Mouse (Mus musculus) embryonic facial prominence, embryonic 13.5 days (tissue): Measurements from ENCODE around the gene Gimap7. TPM values are rescaled to one million over a fixed set of nuclear protein-coding genes. Genes with fewer than 3 reads are reported as not detected.
"Not testable (repeated sequence)": the region's sequence is repeated elsewhere in the genome, so short reads cannot be mapped to it uniquely, and the experiment has no call there.

ENCODE experiments used
- ATAC-seq: fragments of 200-750 bp; cut with Nextera tagmentation; 2 replicates; pipeline ENCODE4 v1.8.0; 2017; ENCODE audit warnings: low read depth; ENCODE audit not compliant: insufficient number of reproducible peaks, insufficient read depth, low FRiP score, low TSS enrichment
- H3K27ac ChIP-seq: fragments of 300-500 bp; sonication (generic); 2 replicates; pipeline ENCODE4 v1.5.1; 2015; ENCODE audit warnings: moderate library complexity, mild to moderate bottlenecking, inconsistent platforms
- H3K27me3 ChIP-seq: fragments of 300-500 bp; sonication (generic); 2 replicates; pipeline ENCODE4 v1.6.1; 2015; ENCODE audit warnings: mild to moderate bottlenecking, inconsistent platforms
- H3K36me3 ChIP-seq: fragments of 300-500 bp; sonication (generic); 2 replicates; pipeline ENCODE4 v1.6.1; 2015; ENCODE audit warnings: mild to moderate bottlenecking, inconsistent platforms
- H3K4me1 ChIP-seq: fragments of 300-500 bp; sonication (generic); 2 replicates; pipeline ENCODE4 v1.6.1; 2015; ENCODE audit warnings: inconsistent platforms
- H3K4me2 ChIP-seq: fragments of 300-500 bp; sonication (generic); 2 replicates; pipeline ENCODE4 v1.6.1; 2015; ENCODE audit warnings: moderate library complexity, mild to moderate bottlenecking, inconsistent platforms
- H3K4me3 ChIP-seq: fragments of 300-500 bp; sonication (generic); 2 replicates; pipeline ENCODE4 v1.5.1; 2015; ENCODE audit warnings: mild to moderate bottlenecking, inconsistent platforms
- H3K9ac ChIP-seq: fragments of 300-500 bp; sonication (generic); 2 replicates; pipeline ENCODE4 v1.6.1; 2015; ENCODE audit warnings: mild to moderate bottlenecking, inconsistent platforms
- H3K9me3 ChIP-seq: fragments of 300-500 bp; sonication (generic); 2 replicates; pipeline ENCODE4 v1.6.1; 2016; ENCODE audit warnings: inconsistent platforms
- WGBS: fragments of 180-500 bp; shearing (Covaris S2); methylation state at CpG from one replicate; pipeline ENCODE4 v1.1.7; 2015; ENCODE audit warnings: mixed read lengths; 5-methylcytosine and 5-hydroxymethylcytosine counted together
- polyA plus RNA-seq: library from polyadenylated mRNA; unstranded; fragments of >200 nt; fragmentation: Nextera tagmentation; extraction: Ambion mirVana; gene quantifications from 2 replicates; pipeline ENCODE4 v1.2.1, GENCODE M21; 2015

Gene Gimap7
- polyA plus RNA-seq, 1 experiment from 2014 or later: not detected

DNA sequence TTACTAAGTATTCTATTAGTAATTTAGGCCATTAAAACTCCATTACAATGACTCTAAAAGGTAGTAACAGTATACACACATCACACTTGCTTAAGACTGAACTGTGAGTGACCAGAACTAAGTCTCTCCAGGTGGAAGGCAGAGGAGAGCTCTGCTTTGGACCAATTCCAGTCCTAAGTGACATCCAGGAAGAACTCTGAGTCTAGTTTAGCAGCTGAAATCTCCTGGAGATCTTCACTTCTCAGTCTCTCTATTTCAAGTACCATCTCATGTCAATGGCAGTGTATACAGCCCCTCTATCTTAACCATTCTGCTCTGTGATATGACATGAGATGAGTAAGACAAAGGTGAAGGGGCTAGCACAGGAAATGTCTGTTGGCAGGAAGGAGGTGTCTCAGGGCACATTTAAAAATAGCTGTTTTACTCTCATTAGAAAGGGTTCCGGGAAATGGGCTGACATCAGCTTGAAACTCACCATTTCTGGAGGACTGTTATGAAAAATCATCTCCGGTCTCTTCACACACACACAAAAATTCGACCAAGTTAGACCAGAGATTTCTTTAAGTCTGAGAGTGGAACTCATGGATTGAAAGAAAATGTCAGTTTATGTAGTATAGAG is 36.8 kb upstream of the Gimap7 start:
- H3K36me3 ChIP-seq: no peaks in the 10 kb centered on the region
- H3K9ac ChIP-seq: no peak overlapping the region
- ATAC-seq: no peak

DNA sequence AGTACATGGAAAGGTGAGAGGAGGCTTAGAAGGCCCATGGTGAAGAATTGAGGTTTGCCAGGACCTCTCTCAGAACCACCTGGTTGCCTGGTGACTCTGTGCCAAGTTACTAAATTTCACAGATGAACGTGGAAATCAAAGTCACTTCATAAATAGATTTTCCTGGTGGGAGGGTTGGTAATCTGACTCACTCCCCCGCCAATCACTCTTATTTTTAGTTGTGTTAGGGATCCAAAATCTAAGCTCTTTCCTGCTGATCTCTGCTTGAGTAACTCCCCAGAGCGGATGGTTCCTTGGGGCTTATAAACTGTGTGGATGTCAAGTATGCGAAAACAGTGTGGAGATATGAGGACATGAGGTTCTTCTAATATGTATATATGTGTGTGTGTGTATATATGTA is 36.1 kb upstream of the Gimap7 start:
- H3K4me3 ChIP-seq: no peak overlapping the region
- no peak overlapping the region for H3K9ac ChIP-seq
- H3K27ac ChIP-seq: no peak overlapping the region
- H3K4me1 ChIP-seq: no peaks in the 10 kb centered on the region
- no peaks in the 10 kb centered on the region for H3K9me3 ChIP-seq
- no peaks in the 10 kb centered on the region for H3K36me3 ChIP-seq
- no peaks in the 10 kb centered on the region for H3K27me3 ChIP-seq
- WGBS: 75% methylated on average over 4 of the region's 4 CpGs
- no peak for ATAC-seq
- no peak overlapping the region for H3K4me2 ChIP-seq

More for the DNA sequence above, 36.8 kb upstream of the Gimap7 start:
- H3K9me3 ChIP-seq: no peaks in the 10 kb centered on the region
- WGBS: 78% methylated on average over 3 of the region's 3 CpGs
- H3K4me1 ChIP-seq: no peaks in the 10 kb centered on the region
- H3K27ac ChIP-seq: no peak overlapping the region
- no peak overlapping the region for H3K4me2 ChIP-seq
- no peak overlapping the region for H3K4me3 ChIP-seq
- no peaks in the 10 kb centered on the region for H3K27me3 ChIP-seq

DNA sequence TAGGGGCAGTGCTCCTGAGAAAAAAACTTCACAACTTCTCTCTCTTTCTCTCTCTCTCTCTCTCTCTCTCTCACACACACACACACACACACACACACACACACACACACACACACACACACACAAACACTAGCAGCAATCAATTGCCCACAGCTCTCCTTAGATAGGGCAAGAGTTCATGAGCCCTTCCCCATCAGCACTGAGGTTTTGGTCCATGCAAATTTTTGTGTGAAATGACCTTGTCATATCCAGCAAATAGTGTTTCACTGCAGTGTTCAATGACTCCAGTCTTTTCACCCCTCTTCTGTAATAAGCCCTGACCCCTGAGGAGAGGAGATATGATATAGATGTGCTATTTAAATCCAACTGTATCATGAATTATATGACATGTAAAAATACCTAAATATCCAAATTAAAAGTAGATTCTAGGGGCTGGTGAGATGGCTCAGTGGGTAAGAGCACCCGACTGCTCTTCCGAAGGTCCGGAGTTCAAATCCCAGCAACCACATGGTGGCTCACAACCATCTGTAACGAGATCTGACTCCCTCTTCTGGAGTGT is 35.1 kb upstream of the Gimap7 start:
- not testable (repeated sequence) for H3K4me3 ChIP-seq, H3K27me3 ChIP-seq, H3K4me1 ChIP-seq, H3K36me3 ChIP-seq, H3K9me3 ChIP-seq, H3K9ac ChIP-seq, H3K27ac ChIP-seq, ATAC-seq, H3K4me2 ChIP-seq
- 91% methylated on average over 4 of the region's 4 CpGs for WGBS

DNA sequence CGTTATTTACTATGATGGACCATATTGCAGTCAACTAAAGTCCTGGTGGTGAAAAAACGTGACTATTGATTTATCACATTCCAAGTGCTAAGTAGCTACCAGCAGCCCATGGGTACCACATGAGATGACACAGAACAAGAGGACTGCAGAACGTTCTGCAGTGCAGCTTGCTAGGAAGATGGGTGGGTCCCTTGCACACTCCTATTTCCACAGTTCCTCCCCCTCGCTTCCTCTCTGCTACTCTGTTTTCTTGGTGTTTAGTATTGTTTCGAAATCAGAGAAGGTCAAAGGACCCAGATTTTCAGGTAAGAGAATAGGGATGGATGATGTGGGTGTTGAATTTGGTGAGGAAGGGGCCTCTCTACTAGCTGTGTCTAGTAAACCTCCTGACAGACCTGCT is 34.1 kb upstream of the Gimap7 start, which contains the start of gene Gimap4:
Gene Gimap4 (plus strand): TSS at position 231 of the 400 bp plus-strand sequence.
- Histone ChIP-seq H3K9ac (no peak within 1 kb of the TSS), H3K4me3 (no peak within 1 kb of the TSS), H3K27me3 (no peaks in the 10 kb centered on the region), H3K4me2 (no peak within 1 kb of the TSS), H3K9me3 (no peaks in the 10 kb centered on the region), H3K36me3 (no peaks in the 10 kb centered on the region), H3K27ac (no peak within 1 kb of the TSS), H3K4me1 (no peaks in the 10 kb centered on the region)
- ATAC-seq: no peak
- WGBS: 72% methylated on average over 5 of the region's 5 CpGs

DNA sequence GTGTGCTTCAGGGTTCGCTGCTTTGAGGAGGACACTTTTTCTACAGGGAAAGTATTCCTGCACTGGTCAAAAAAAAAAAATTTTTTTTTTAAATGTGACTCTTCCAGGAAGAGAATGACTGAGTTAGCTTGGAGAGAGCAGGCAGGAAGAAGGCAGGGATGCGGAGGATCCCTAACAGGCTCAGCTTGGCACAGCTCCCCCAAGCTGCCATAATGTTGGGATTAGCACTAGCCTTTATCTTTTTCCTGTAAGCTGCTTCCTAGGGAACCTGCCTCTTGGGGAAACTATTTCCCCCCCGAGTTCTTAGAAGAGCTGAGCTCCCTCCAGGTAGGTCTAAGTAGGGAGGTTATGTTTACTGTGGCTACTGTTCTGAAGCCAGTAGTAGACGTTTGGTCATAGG is 33.6 kb upstream of the Gimap7 start:
- Histone ChIP-seq H3K9me3 (no peaks in the 10 kb centered on the region), H3K4me2 (no peak overlapping the region), H3K36me3 (no peaks in the 10 kb centered on the region), H3K4me3 (no peak overlapping the region), H3K9ac (no peak overlapping the region), H3K27ac (no peak overlapping the region), H3K4me1 (no peaks in the 10 kb centered on the region), H3K27me3 (no peaks in the 10 kb centered on the region)
- 58% methylated on average over 4 of the region's 4 CpGs for WGBS
- ATAC-seq: no peak

DNA sequence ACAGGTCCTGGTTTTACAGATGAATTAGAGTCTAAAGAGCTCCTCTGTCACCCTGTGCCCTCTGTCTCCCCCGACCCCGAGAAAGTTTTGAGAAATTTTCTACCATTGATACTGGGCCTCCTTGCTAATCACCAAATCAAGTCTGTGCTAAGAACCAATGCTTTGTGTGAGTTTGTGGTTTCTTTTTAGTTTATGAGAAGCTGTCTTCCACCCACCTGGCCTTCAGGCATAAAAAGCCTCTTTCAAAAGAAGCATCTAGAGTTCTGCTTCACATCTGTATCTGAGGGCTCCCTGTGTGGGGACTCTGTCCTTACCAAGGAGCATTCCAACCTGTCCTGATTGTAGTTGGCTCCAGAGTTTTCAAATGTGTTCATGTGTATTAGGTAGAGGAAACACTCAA is 33.2 kb upstream of the Gimap7 start:
- H3K9ac ChIP-seq: no peak overlapping the region
- 87% methylated on average over 2 of the region's 2 CpGs for WGBS
- no peaks in the 10 kb centered on the region for H3K9me3 ChIP-seq
- no peaks in the 10 kb centered on the region for H3K27me3 ChIP-seq
- no peak for ATAC-seq
- H3K27ac ChIP-seq: no peak overlapping the region
- H3K4me2 ChIP-seq: no peak overlapping the region
- no peaks in the 10 kb centered on the region for H3K36me3 ChIP-seq
- no peak overlapping the region for H3K4me3 ChIP-seq
- H3K4me1 ChIP-seq: no peaks in the 10 kb centered on the region

DNA sequence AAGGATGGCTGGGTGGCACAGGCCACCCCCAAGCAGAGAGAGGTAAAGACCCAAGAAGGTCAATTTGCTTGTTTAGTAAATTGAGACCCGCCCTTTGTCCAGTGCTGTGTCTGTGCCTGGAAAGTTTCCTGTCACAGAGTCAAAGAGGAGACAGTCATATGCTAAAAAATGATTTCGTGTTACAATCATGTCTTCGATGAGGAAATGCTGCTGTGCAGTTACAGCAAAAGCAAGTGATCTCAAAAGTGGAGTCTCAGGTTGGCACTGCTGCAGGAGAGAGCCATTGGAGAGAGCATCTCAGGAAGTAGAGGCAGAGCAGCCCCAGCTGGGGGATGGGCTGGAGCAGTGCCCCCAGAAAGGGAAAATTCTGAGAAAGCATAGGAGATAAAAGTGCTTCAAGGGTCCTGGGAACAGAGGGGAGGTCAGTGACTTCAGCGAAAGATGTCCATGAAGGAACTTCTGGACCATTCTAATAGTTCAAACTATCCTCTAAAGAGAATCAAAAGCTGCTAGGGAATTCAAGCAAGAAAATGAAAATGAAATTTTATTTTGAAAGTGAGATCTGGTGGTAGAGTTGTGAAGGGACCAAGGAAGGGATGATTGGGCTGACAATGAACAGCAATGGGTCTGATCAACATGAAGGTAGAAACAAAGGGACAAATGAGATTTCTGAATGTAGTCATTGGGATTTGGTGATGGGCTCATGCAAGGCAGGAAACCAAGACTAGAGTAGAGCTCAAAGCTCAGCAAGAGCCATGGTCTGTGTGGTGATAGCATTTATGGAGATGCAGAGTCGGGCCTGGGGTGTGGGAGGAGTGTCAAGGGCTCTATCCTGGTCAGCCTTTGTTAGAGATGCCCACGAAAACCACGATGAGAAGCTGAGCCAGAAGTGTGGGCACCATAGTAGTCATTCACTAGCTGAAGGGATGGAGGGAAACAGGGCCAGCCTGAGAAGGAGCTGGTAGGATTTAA is 32.4 kb upstream of the Gimap7 start:
- Histone ChIP-seq H3K4me3 (no peak overlapping the region), H3K9ac (no peak overlapping the region), H3K36me3 (no peaks in the 10 kb centered on the region), H3K27ac (no peak overlapping the region), H3K4me1 (no peaks in the 10 kb centered on the region), H3K4me2 (no peak overlapping the region), H3K27me3 (no peaks in the 10 kb centered on the region), H3K9me3 (no peaks in the 10 kb centered on the region)
- 85% methylated on average over 7 of the region's 7 CpGs for whole genome bisulfite sequencing
- ATAC-seq: no peak

DNA sequence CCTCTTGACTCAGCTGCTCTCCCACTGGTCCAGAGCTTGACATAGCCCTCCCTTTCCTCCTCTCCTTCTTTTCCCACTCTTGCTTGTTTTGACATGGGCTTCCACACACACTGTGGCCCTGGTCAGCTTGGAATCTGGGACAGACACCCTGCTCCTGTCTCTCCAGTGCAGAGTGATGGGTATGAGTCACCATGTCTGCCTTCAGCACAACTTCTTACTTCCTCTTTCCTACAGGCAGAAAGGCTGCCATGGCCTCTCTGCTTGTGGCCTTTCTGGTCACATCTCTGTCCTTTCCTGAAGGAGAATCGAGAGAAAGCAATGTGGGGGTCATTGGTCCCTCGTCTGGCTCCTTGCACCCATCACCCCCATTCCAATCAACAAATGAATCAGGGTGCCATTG is 31.3 kb upstream of the Gimap7 start:
- no peaks in the 10 kb centered on the region for H3K27me3 ChIP-seq
- H3K9ac ChIP-seq: no peak overlapping the region
- no peaks in the 10 kb centered on the region for H3K4me1 ChIP-seq
- H3K9me3 ChIP-seq: no peaks in the 10 kb centered on the region
- no peak overlapping the region for H3K27ac ChIP-seq
- no peak overlapping the region for H3K4me3 ChIP-seq
- ATAC-seq: no peak
- no peak overlapping the region for H3K4me2 ChIP-seq
- no peaks in the 10 kb centered on the region for H3K36me3 ChIP-seq
- 59% methylated on average over 2 of the region's 2 CpGs for WGBS

DNA sequence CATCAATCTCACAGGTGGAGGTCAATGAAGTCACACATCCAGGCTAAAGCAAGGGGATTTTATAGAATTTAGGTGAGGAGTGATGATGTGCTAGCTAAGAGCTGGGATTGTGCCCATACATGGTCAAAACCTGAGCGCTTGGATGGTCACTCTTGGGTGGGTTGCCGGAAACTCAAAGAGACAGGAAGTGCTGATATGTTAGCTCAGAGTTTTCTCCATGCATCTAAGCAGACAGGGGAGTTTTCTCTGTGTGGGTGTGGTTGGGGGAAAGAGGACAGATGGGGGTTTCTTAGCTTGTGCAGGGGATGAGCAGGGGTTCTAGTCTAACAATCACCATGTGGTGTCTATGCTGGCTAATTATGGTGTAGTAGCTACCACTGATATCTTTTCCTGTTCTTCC is 29.1 kb upstream of the Gimap7 start:
- H3K27me3 ChIP-seq: no peaks in the 10 kb centered on the region
- no peak overlapping the region for H3K4me3 ChIP-seq
- H3K27ac ChIP-seq: no peak overlapping the region
- H3K36me3 ChIP-seq: no peaks in the 10 kb centered on the region
- ATAC-seq: no peak
- no peaks in the 10 kb centered on the region for H3K9me3 ChIP-seq
- 94% methylated on average over 2 of the region's 2 CpGs for WGBS
- H3K4me2 ChIP-seq: no peak overlapping the region
- no peak overlapping the region for H3K9ac ChIP-seq
- no peaks in the 10 kb centered on the region for H3K4me1 ChIP-seq

DNA sequence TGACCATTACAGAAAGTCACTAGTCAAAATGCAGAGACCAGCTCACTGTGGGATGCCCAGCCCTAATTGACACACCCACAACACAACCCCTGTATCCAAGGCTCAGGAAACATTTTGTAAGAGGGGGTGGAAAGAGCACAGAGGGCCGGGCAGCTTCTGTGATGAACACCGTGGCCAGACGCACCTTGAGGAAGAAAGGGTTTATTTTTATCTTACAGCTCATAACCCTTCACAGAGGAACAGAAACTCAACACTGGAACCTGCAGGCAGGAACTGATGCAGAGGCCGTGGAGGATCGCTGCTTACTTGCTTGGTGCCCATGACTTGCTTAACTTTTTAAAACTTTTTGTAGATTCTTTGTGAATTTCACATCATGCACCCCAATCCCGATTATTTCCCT is 25.5 kb upstream of the Gimap7 start:
- H3K4me1 ChIP-seq: no peaks in the 10 kb centered on the region
- no peak overlapping the region for H3K4me3 ChIP-seq
- H3K9me3 ChIP-seq: no peaks in the 10 kb centered on the region
- H3K27me3 ChIP-seq: no peaks in the 10 kb centered on the region
- ATAC-seq: no peak
- 89% methylated on average over 6 of the region's 6 CpGs for WGBS
- H3K36me3 ChIP-seq: no peaks in the 10 kb centered on the region
- H3K27ac ChIP-seq: no peak overlapping the region
- no peak overlapping the region for H3K4me2 ChIP-seq
- no peak overlapping the region for H3K9ac ChIP-seq

DNA sequence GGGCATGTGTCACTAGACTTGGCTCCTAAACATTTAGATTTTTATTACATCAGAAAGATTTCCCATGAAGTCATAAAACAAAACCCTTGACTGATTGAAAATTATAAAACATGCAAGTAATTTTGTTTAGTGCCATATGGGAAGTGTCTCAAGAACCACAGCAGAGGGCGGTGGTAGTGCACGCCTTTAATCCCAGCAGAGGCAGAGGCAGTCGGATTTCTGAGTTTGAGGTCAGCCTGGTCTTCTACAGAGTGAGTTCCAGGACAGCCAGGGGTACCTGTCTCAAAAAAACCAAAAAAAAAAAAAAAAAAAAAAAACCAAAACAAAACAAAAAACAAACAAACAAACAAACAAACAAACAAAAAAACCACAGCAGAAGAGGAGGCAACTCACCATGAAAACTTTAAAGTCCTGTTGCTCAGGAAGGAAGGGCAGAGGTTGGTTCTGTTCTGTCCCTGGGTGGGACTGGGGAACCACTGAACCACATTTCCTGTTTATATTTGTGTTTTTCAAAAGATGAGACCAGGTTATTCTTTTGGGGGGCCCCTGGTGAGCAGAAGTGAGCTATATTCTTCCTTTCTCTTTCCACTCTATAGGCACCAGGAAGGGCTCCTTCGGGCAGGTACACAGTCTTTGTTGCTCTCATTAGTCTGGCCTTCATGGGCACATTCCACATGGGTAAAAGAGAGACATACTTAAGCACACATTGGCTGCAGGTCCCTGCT is 21.4 kb upstream of the Gimap7 start:
- H3K4me3 ChIP-seq: no peak overlapping the region
- no peak overlapping the region for H3K4me2 ChIP-seq
- no peaks in the 10 kb centered on the region for H3K4me1 ChIP-seq
- no peak overlapping the region for H3K9ac ChIP-seq
- H3K9me3 ChIP-seq: no peaks in the 10 kb centered on the region
- H3K27me3 ChIP-seq: no peaks in the 10 kb centered on the region
- H3K36me3 ChIP-seq: no peaks in the 10 kb centered on the region
- 80% methylated on average over 4 of the region's 4 CpGs for WGBS
- no peak overlapping the region for H3K27ac ChIP-seq
- no peak for ATAC-seq
